Mouse (Mus musculus): ENCODE measurements around the gene Dctn1.

GRCm38 (mm10) chr6:83208050-83208400 is 42.3 kb downstream of the Dctn1 start:
- TF ChIP-seq CTCF (IDR thresholded peaks at IDR 0.05; ENCODE audit: borderline replicate concordance, extremely low read depth, insufficient read depth, insufficient read length) (no peak), POLR2A (IDR thresholded peaks at IDR 0.05; ENCODE audit: borderline replicate concordance, extremely low read depth, insufficient read depth, insufficient read length, poor library complexity, severe bottlenecking) (no peak)

All from brain, embryonic 14.5 days (tissue).